8 mouse cellular contexts compared by ENCODE assay signal in the genomic region with DNA sequence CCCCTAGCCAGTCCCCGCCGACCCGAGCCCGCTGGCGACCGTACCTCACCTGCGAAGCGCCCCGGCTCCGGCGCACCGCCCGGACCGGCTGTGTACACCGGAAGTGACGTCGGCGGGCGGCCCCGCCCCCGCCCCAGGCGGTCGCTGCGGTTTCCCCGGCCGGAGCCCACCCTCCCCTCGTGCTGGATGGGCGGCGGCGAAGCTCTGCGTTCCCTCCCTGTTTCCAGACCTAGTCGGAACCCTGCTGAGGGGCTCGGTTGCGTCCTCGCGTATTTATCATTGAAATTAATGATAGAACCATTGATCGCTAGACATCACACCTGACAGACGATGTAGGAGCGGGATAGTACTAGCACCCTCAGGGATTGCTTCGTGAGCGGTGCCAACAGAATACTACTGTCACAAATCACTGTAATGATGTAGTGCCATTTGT. TPM values are rescaled to one million over a fixed set of nuclear protein-coding genes. Genes with fewer than 3 reads are reported as not detected.
DNase-seq lines count a peak whose midpoint lies in the region; ATAC-seq and TF ChIP-seq lines count a peak whose summit lies in the region.

A gene (minus strand): TSS at position 109 of the 433 bp plus-strand sequence.

- H3K4me3 ChIP-seq in forebrain, embryonic 16.5 days (replicated peaks; ENCODE audit: low read length): peak within 1 kb of the TSS; percentile 88
- peak within 1 kb of the TSS; percentile 80 for H3K4me3 ChIP-seq in layer of hippocampus, adult 2 months
- peak within 1 kb of the TSS; percentile 90 for H3K4me3 ChIP-seq in lung, embryonic 14.5 days (ENCODE audit: low read depth, low read length)
- peak within 1 kb of the TSS; percentile 72 for H3K4me3 ChIP-seq in olfactory bulb, adult 2 months (ENCODE audit: insufficient read depth, low read depth, low read length)
- H3K4me3 ChIP-seq in thymus, adult 2 months (ENCODE audit: control insufficient read depth, insufficient read depth, low read length): peak within 1 kb of the TSS; percentile 94

- intact Hi-C loops in heart, postnatal 36 days (cut with DNase I): loop anchor here (2.0 to 5.0 kb wide), 3 partner anchors 47 to 74 kb away; no protein-coding TSS in a partner anchor

- no peaks in the 10 kb centered on the region for H3K36me3 ChIP-seq in forebrain, embryonic 16.5 days (ENCODE audit: control insufficient read depth, insufficient read depth)
- no peaks in the 10 kb centered on the region for H3K36me3 ChIP-seq in lung, embryonic 14.5 days (ENCODE audit: insufficient read depth)
- H3K36me3 ChIP-seq in thymus, adult 2 months (ENCODE audit: control insufficient read depth, insufficient read depth, low read length): no peaks in the 10 kb centered on the region

- no peaks in the 10 kb centered on the region for H3K9me3 ChIP-seq in forebrain, embryonic 16.5 days (ENCODE audit: control insufficient read depth, low read length)
- H3K9me3 ChIP-seq in lung, embryonic 14.5 days (ENCODE audit: low read depth, low read length): no peaks in the 10 kb centered on the region

- H3K27me3 ChIP-seq in forebrain, embryonic 16.5 days (replicated peaks; ENCODE audit: control insufficient read depth, insufficient read depth, low read length): no peaks in the 10 kb centered on the region
- H3K27me3 ChIP-seq in lung, embryonic 14.5 days (ENCODE audit: insufficient read depth, low read length): no peaks in the 10 kb centered on the region
- H3K27me3 ChIP-seq in thymus, adult 2 months (ENCODE audit: control insufficient read depth, insufficient read depth, low read length): no peaks in the 10 kb centered on the region

- peak; percentile 90 for TF ChIP-seq POLR2A in olfactory bulb, adult 2 months (IDR thresholded peaks at IDR 0.05; ENCODE audit: insufficient read depth, low read depth, low read length)
- peak; percentile 85; the same call in 1 of the 2 replicates for TF ChIP-seq POLR2A in thymus, adult 2 months (IDR thresholded peaks at IDR 0.05; ENCODE audit: control insufficient read depth, extremely low read depth, insufficient read depth, low read length, poor library complexity)

- H3K4me2 ChIP-seq in forebrain, embryonic 16.5 days (ENCODE audit: low read length): peak within 1 kb of the TSS; percentile 72
- peak within 1 kb of the TSS; percentile 81 for H3K4me2 ChIP-seq in lung, embryonic 14.5 days

- under 1% methylated on average over 24 of the region's 41 CpGs for WGBS in forebrain, embryonic 16.5 days
- WGBS in lung, embryonic 14.5 days: 1% methylated on average over 41 of the region's 41 CpGs
- WGBS in olfactory bulb, adult 2 months: 1% methylated on average over 41 of the region's 41 CpGs
- WGBS in thymus, adult 2 months: under 1% methylated on average over 41 of the region's 41 CpGs

- DNase-seq in ES-CJ7 (ENCODE audit: low read depth, low spot score): peak; percentile 82
- peak; percentile 86 for DNase-seq in cerebellum, adult 11 months
- peak in 1 of 2 experiments; percentile 87 for DNase-seq in heart, postnatal 36 days
- DNase-seq in layer of hippocampus, adult 2 months (ENCODE audit: low spot score in 2 of 2): peak; percentile 76 to 84
- DNase-seq in lung, embryonic 14.5 days: peak; percentile 92
- peak; percentile 83 for DNase-seq in thymus, adult 2 months

- H3K9ac ChIP-seq in forebrain, embryonic 16.5 days (replicated peaks; ENCODE audit: low read depth, low read length): peak within 1 kb of the TSS; percentile 92
- H3K9ac ChIP-seq in lung, embryonic 14.5 days: peak within 1 kb of the TSS; percentile 94

- TF ChIP-seq CTCF in layer of hippocampus, adult 2 months (conservative IDR thresholded peaks at IDR 0.05): no peak
- no peak for TF ChIP-seq CTCF in lung, embryonic 14.5 days (IDR thresholded peaks at IDR 0.05; ENCODE audit: low read depth)
- TF ChIP-seq CTCF in olfactory bulb, adult 2 months (IDR thresholded peaks at IDR 0.05; ENCODE audit: insufficient read depth, low read depth, low read length): no peak
- no peak for TF ChIP-seq CTCF in thymus, adult 2 months (IDR thresholded peaks at IDR 0.05; ENCODE audit: borderline replicate concordance, control insufficient read depth, extremely low read depth, insufficient read depth, low read length, poor library complexity)

- H3K4me1 ChIP-seq in forebrain, embryonic 16.5 days (replicated peaks; ENCODE audit: control insufficient read depth, insufficient read depth, low read length): 0 out of 2 replicates have a peak, but pooled peaks cover 4% of the 10 kb centered on the region
- H3K4me1 ChIP-seq in lung, embryonic 14.5 days (ENCODE audit: insufficient read depth): peaks cover 7% of the 10 kb centered on the region; the same call in 1 of the 2 replicates
- no peaks in the 10 kb centered on the region for H3K4me1 ChIP-seq in olfactory bulb, adult 2 months (ENCODE audit: control insufficient read depth, insufficient read depth, low read length)
- peaks cover 4% of the 10 kb centered on the region; the same call in 1 of the 2 replicates for H3K4me1 ChIP-seq in thymus, adult 2 months (replicated peaks; ENCODE audit: control insufficient read depth, insufficient read depth, low read length)

- H3K27ac ChIP-seq in forebrain, embryonic 16.5 days (ENCODE audit: low read length): peak within 1 kb of the TSS; percentile 81
- H3K27ac ChIP-seq in layer of hippocampus, adult 2 months: peak within 1 kb of the TSS; percentile 92
- H3K27ac ChIP-seq in lung, embryonic 14.5 days (ENCODE audit: low read depth): peak within 1 kb of the TSS; percentile 93
- H3K27ac ChIP-seq in olfactory bulb, adult 2 months (ENCODE audit: insufficient read depth, low read depth, low read length): peak within 1 kb of the TSS; percentile 94
- no peak within 1 kb of the TSS for H3K27ac ChIP-seq in thymus, adult 2 months (ENCODE audit: control insufficient read depth, insufficient read depth, low read length)

- peak; percentile 94 for ATAC-seq in forebrain, embryonic 16.5 days
- peak; percentile 92 for ATAC-seq in lung, embryonic 14.5 days (ENCODE audit: insufficient read depth)

RNA-seq across cellular contexts. Expression of the gene that starts here (rescaled TPM):
- 28.2 and 31.5 TPM in 2 replicates for polyA plus RNA-seq in forebrain, embryonic 16.5 days (2015; fragmentation: Nextera tagmentation; extraction: Ambion mirVana)
- total RNA-seq in heart, postnatal 36 days (2021): 10 to 100 TPM; 47.4 to 55.9 TPM
- 10 to 100 TPM; 36.6 to 41.1 TPM for total RNA-seq in layer of hippocampus, adult 2 months (2021)
- polyA plus RNA-seq in lung, embryonic 14.5 days (2014; fragmentation: Nextera tagmentation; extraction: Ambion mirVana): 54.7 and 59.2 TPM in 2 replicates
- not detected in 2 replicates for polyA plus RNA-seq in olfactory bulb, adult 2 months (2012; ENCODE audit: insufficient read depth, insufficient read length, low replicate concordance, missing spikeins)
- polyA plus RNA-seq in thymus, adult 2 months (2012; rRNA removed): 31.9 and 32.2 TPM in 2 replicates

Comparison
In these comparisons a context has a peak if more than half of its experiments do, and no peak if none do; other contexts are left out.
1. RNA of the gene that starts here (polyA plus RNA-seq): 54.7 to 59.2 TPM in lung, embryonic 14.5 days, 31.9 to 32.2 TPM in thymus, adult 2 months and 28.2 to 31.5 TPM in forebrain, embryonic 16.5 days; not detected in olfactory bulb, adult 2 months; every median in the first group is over 10 times any median in the second.
2. Peak in every context shown above with its lines, with median percentiles within 50 percentile points of each other: H3K4me3 ChIP-seq.